In genomic region chr4:13408196-13408640, GRCm38 (mm10) we compare ENCODE assay signal across 12 mouse cellular contexts.
DNase-seq lines count a peak whose midpoint lies in the region; ATAC-seq lines count a peak whose summit lies in the region.
"Had no signal": no experiment of that assay in that cellular context is flagged by ENCODE, and none has a peak within 500 bp of the region (broad histone marks: within the 10 kb centered on the region; RNA-seq: fewer than 3 reads in every experiment).

No protein-coding gene starts in this region.

- no peaks in the 10 kb centered on the region for H3K9me3 ChIP-seq in midbrain, embryonic 13.5 days
- H3K9me3 ChIP-seq in intestine, embryonic 16.5 days (ENCODE audit: control insufficient read depth, low read length): no peaks in the 10 kb centered on the region
- H3K9me3 ChIP-seq: limb, embryonic 15.5 days had no signal

- DNase-seq in cerebellum, postnatal 10 days: peak; percentile 59 to 68
- no peak for DNase-seq in cerebellum, adult 9-11 months
- DNase-seq in right cerebral cortex, postnatal 10 days (ENCODE audit: low spot score in 2 of 2): peak; percentile 27 to 38
- DNase-seq in right cerebral cortex, adult 2 months (ENCODE audit: low spot score in 2 of 2): no peak
- no peak for DNase-seq in liver
- DNase-seq: cerebellum, adult 11-12 months; kidney, postnatal 25 days; thymus, adult 2 months had no signal

- H3K9ac ChIP-seq in midbrain, embryonic 13.5 days (replicated peaks): no peak overlapping the region
- H3K9ac ChIP-seq in intestine, embryonic 16.5 days (ENCODE audit: low read depth, low read length): no peak overlapping the region
- H3K9ac ChIP-seq: limb, embryonic 15.5 days had no signal

- peak overlapping the region; percentile 57 for H3K27ac ChIP-seq in midbrain, embryonic 13.5 days
- H3K27ac ChIP-seq in intestine, embryonic 16.5 days (ENCODE audit: low read length): no peak overlapping the region
- H3K27ac ChIP-seq: limb, embryonic 15.5 days had no signal

- 26% methylated on average over 9 of the region's 9 CpGs for WGBS in midbrain, embryonic 13.5 days
- WGBS in intestine, embryonic 16.5 days: 61% methylated on average over 9 of the region's 9 CpGs

- no peak overlapping the region for H3K4me3 ChIP-seq in midbrain, embryonic 13.5 days (replicated peaks)
- no peak overlapping the region for H3K4me3 ChIP-seq in intestine, embryonic 16.5 days (ENCODE audit: low read length)
- H3K4me3 ChIP-seq: limb, embryonic 15.5 days had no signal

- peak; percentile 68 for ATAC-seq in midbrain, embryonic 13.5 days
- ATAC-seq in erythroid progenitor cell, adult 5-6 weeks (replicated peaks; ENCODE audit: low FRiP score, poor library complexity, severe bottlenecking): no peak
- ATAC-seq in intestine, embryonic 16.5 days: no peak

- H3K4me1 ChIP-seq in midbrain, embryonic 13.5 days (replicated peaks): peaks cover 40% of the 10 kb centered on the region
- no peaks in the 10 kb centered on the region for H3K4me1 ChIP-seq in intestine, embryonic 16.5 days (ENCODE audit: control insufficient read depth, insufficient read depth, low read length)

- H3K4me2 ChIP-seq in midbrain, embryonic 13.5 days (replicated peaks): peak overlapping the region; percentile 27
- H3K4me2 ChIP-seq in intestine, embryonic 16.5 days (ENCODE audit: low read depth, low read length): no peak overlapping the region
- H3K4me2 ChIP-seq: limb, embryonic 15.5 days had no signal

- H3K27me3 ChIP-seq in midbrain, embryonic 13.5 days: no peaks in the 10 kb centered on the region
- no peaks in the 10 kb centered on the region for H3K27me3 ChIP-seq in intestine, embryonic 16.5 days (replicated peaks; ENCODE audit: control insufficient read depth, insufficient read depth, low read length)
- H3K27me3 ChIP-seq: limb, embryonic 15.5 days had no signal

- H3K36me3 ChIP-seq in midbrain, embryonic 13.5 days: no peaks in the 10 kb centered on the region
- H3K36me3 ChIP-seq in intestine, embryonic 16.5 days (ENCODE audit: control insufficient read depth, insufficient read depth, low read length): no peaks in the 10 kb centered on the region
- H3K36me3 ChIP-seq: limb, embryonic 15.5 days had no signal

Comparison
In these comparisons a context has a peak if more than half of its experiments do, and no peak if none do; other contexts are left out.
1. DNase-seq: peak in cerebellum, postnatal 10 days (2 of 2) and right cerebral cortex, postnatal 10 days (2 of 2); none in cerebellum, adult 9-11 months (single experiment), right cerebral cortex, adult 2 months (0 of 2) and liver (single experiment).